8 mouse cellular contexts compared by ENCODE assay signal in genomic region chr4:133371621-133372277, GRCm38 (mm10). TPM values are rescaled to one million over a fixed set of nuclear protein-coding genes. Genes with fewer than 3 reads are reported as not detected.
DNase-seq lines count a peak whose midpoint lies in the region; ATAC-seq and TF ChIP-seq lines count a peak whose summit lies in the region.

No protein-coding gene starts in this region.

- peaks cover 59% of the 10 kb centered on the region for H3K4me1 ChIP-seq in embryonic facial prominence, embryonic 13.5 days
- H3K4me1 ChIP-seq in intestine, postnatal 0 days (replicated peaks; ENCODE audit: control insufficient read depth, insufficient read depth, low read length) = peaks cover 19% of the 10 kb centered on the region; the same call in 1 of the 2 replicates
- peaks cover 49% of the 10 kb centered on the region for H3K4me1 ChIP-seq in midbrain, embryonic 16.5 days (ENCODE audit: control insufficient read depth, insufficient read depth, low read length)

- H3K9ac ChIP-seq in embryonic facial prominence, embryonic 13.5 days = peak overlapping the region; percentile 95
- peak overlapping the region; percentile 42 for H3K9ac ChIP-seq in intestine, postnatal 0 days (ENCODE audit: low read depth, low read length)
- peak overlapping the region; percentile 42 for H3K9ac ChIP-seq in midbrain, embryonic 16.5 days (ENCODE audit: low read depth, low read length)

- no peak for TF ChIP-seq CTCF in intestine, postnatal 0 days (IDR thresholded peaks at IDR 0.05; ENCODE audit: low read depth)

- WGBS in embryonic facial prominence, embryonic 13.5 days = 73% methylated on average over 7 of the region's 7 CpGs
- WGBS in intestine, postnatal 0 days = 34% methylated on average over 7 of the region's 7 CpGs
- 83% methylated on average over 7 of the region's 7 CpGs for WGBS in midbrain, embryonic 16.5 days

- DNase-seq in kidney, adult 18-20 months = peak; percentile 40
- DNase-seq in kidney, postnatal 14 days = no peak
- DNase-seq in gastrocnemius, postnatal 4 days (ENCODE audit: low spot score in 2 of 2) = no peak
- DNase-seq in T-cell, adult 2 months (ENCODE audit: low spot score) = no peak
- DNase-seq in gastrocnemius, postnatal 14 days = no peak

- H3K36me3 ChIP-seq in embryonic facial prominence, embryonic 13.5 days = peaks cover 8% of the 10 kb centered on the region
- H3K36me3 ChIP-seq in intestine, postnatal 0 days (ENCODE audit: control insufficient read depth, insufficient read depth) = peaks cover 7% of the 10 kb centered on the region
- no peaks in the 10 kb centered on the region for H3K36me3 ChIP-seq in midbrain, embryonic 16.5 days (ENCODE audit: control insufficient read depth, insufficient read depth, low read length)

- no peaks in the 10 kb centered on the region for H3K9me3 ChIP-seq in embryonic facial prominence, embryonic 13.5 days
- H3K9me3 ChIP-seq in intestine, postnatal 0 days (ENCODE audit: control insufficient read depth) = no peaks in the 10 kb centered on the region
- no peaks in the 10 kb centered on the region for H3K9me3 ChIP-seq in midbrain, embryonic 16.5 days (replicated peaks; ENCODE audit: control insufficient read depth, low read length, poor library complexity, severe bottlenecking)

- no peak overlapping the region for H3K27ac ChIP-seq in embryonic facial prominence, embryonic 13.5 days
- H3K27ac ChIP-seq in intestine, postnatal 0 days (ENCODE audit: low read depth, low read length) = no peak overlapping the region
- no peak overlapping the region for H3K27ac ChIP-seq in midbrain, embryonic 16.5 days (ENCODE audit: low read length)

- H3K27me3 ChIP-seq in embryonic facial prominence, embryonic 13.5 days = no peaks in the 10 kb centered on the region
- H3K27me3 ChIP-seq in intestine, postnatal 0 days (replicated peaks; ENCODE audit: control insufficient read depth, insufficient read depth, low read length) = no peaks in the 10 kb centered on the region
- no peaks in the 10 kb centered on the region for H3K27me3 ChIP-seq in midbrain, embryonic 16.5 days (ENCODE audit: control insufficient read depth, insufficient read depth, low read depth, low read length)

- H3K4me3 ChIP-seq in embryonic facial prominence, embryonic 13.5 days = peak overlapping the region; percentile 80
- H3K4me3 ChIP-seq in intestine, postnatal 0 days (ENCODE audit: low read depth, low read length) = peak overlapping the region; percentile 88
- peak overlapping the region; percentile 23 for H3K4me3 ChIP-seq in midbrain, embryonic 16.5 days (ENCODE audit: low read depth, low read length)

- H3K4me2 ChIP-seq in embryonic facial prominence, embryonic 13.5 days = peak overlapping the region; percentile 74
- H3K4me2 ChIP-seq in intestine, postnatal 0 days (replicated peaks; ENCODE audit: low read depth) = peak overlapping the region; percentile 78
- peak overlapping the region; percentile 96 for H3K4me2 ChIP-seq in midbrain, embryonic 16.5 days (ENCODE audit: low read length)

- ATAC-seq in embryonic facial prominence, embryonic 13.5 days (ENCODE audit: insufficient number of reproducible peaks, insufficient read depth, low FRiP score, low TSS enrichment, low read depth) = no peak
- no peak for ATAC-seq in intestine, postnatal 0 days
- ATAC-seq in midbrain, embryonic 16.5 days = no peak

- intact Hi-C loops in gastrocnemius, postnatal 14 days (cut with DNase I; ENCODE audit: low total_unique reads) = loop anchor here (5.0 kb wide), 1 partner anchor 46 kb away; no protein-coding TSS in a partner anchor

RNA-seq across cellular contexts. Expression of gene Slc9a1, which starts 2.2 kb away (rescaled TPM):
- polyA plus RNA-seq in embryonic facial prominence, embryonic 13.5 days (2015; fragmentation: Nextera tagmentation; extraction: Ambion mirVana) = 8.6 and 9.4 TPM in 2 replicates
- 5.7 and 6.1 TPM in 2 replicates for polyA plus RNA-seq in intestine, postnatal 0 days (2015; fragmentation: Nextera tagmentation; extraction: Ambion mirVana)
- polyA plus RNA-seq in midbrain, embryonic 16.5 days (2015; fragmentation: Nextera tagmentation; extraction: Ambion mirVana) = 10.3 and 12.8 TPM in 2 replicates
- 10 to 100 TPM; 24.1 to 24.4 TPM for total RNA-seq in gastrocnemius, postnatal 4 days (2021)
- 10 to 100 TPM in 1 of 2 experiments, 1 to 10 TPM in 1; 10.0 to 12.8 TPM for total RNA-seq in gastrocnemius, postnatal 14 days (2021)

RNA-seq across cellular contexts. Expression of gene Wdtc1, which starts 18.5 kb away (rescaled TPM):
- 13.9 and 14.3 TPM in 2 replicates for polyA plus RNA-seq in embryonic facial prominence, embryonic 13.5 days (2015; fragmentation: Nextera tagmentation; extraction: Ambion mirVana)
- polyA plus RNA-seq in intestine, postnatal 0 days (2015; fragmentation: Nextera tagmentation; extraction: Ambion mirVana) = 7.2 and 8.2 TPM in 2 replicates
- polyA plus RNA-seq in midbrain, embryonic 16.5 days (2015; fragmentation: Nextera tagmentation; extraction: Ambion mirVana) = 20.1 and 20.7 TPM in 2 replicates
- 10 to 100 TPM; 43.1 to 45.0 TPM for total RNA-seq in gastrocnemius, postnatal 4 days (2021)
- 10 to 100 TPM; 49.4 to 54.9 TPM for total RNA-seq in gastrocnemius, postnatal 14 days (2021)

Comparison
In these comparisons a context has a peak if more than half of its experiments do, and no peak if none do; other contexts are left out.
1. H3K4me3 ChIP-seq: peak in every context shown above with its lines; median percentile 88 in intestine, postnatal 0 days; 80 in embryonic facial prominence, embryonic 13.5 days; 23 in midbrain, embryonic 16.5 days.
2. H3K9ac ChIP-seq: peak in every context shown above with its lines; median percentile 95 in embryonic facial prominence, embryonic 13.5 days; 42 in intestine, postnatal 0 days; 42 in midbrain, embryonic 16.5 days.